Mouse (Mus musculus): Measurements from ENCODE around the gene Ube2v1.

DNA sequence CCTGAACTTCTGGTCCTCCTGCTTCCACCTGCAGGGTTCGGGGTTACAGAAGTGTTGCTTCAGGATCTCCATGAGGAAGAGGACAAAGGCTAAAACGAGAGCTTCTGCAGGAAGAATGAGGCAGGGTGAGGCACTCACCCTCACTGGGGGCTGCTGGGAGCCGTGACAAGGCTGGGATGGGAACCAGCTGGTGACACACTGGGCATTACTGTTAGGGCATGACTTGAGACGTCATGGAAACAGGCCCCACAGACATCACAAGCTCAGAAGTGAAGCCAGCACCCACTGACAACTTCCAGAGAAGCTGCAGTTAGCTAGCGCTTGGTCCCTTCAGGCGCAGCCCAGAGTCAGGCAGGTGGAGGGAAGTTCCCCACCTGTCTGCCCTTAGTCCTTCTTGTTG lies 32.0 kb downstream of the Ube2v1 start:
- TF ChIP-seq EP300 (IDR thresholded peaks at IDR 0.05; ENCODE audit: low read depth) (no peak), CTCF (IDR thresholded peaks at IDR 0.05; ENCODE audit: low read depth) (no peak)
